Mouse (Mus musculus) bone marrow, adult 2 months (tissue): ENCODE results near the gene Usp36.

Experiments used
- CTCF ChIP-seq: fragments of 200-500 bp; IDR thresholded peaks from 2 replicates; pipeline ENCODE4 v1.5.1; 2011; ENCODE audit warnings: low read length, control low read depth; ENCODE audit not compliant: control insufficient read depth, insufficient read depth
- POLR2A ChIP-seq: fragments of 200-500 bp; IDR thresholded peaks from 2 replicates; pipeline ENCODE4 v1.6.1; 2011; ENCODE audit warnings: low read depth, mild to moderate bottlenecking, control low read depth, low read length, borderline replicate concordance; ENCODE audit not compliant: control insufficient read depth

- TF ChIP-seq POLR2A (no peak), CTCF (no peak)
Observed at GRCm38 (mm10) chr11:118256371-118256770, 33.7 kb downstream of the Usp36 start.
